Mouse (Mus musculus) stomach, postnatal 0 days (tissue): Measurements from ENCODE around the gene Whamm.
A peak's percentile ranks its signal among the peaks of the same experiment; 100 is the strongest.

Source experiments
- CTCF ChIP-seq: IDR thresholded peaks from 2 replicates; pipeline ENCODE4 v1.5.1; 2016; ENCODE audit warnings: antibody characterized with exemption, low read depth, mild to moderate bottlenecking, moderate library complexity
- EP300 ChIP-seq: optimal IDR thresholded peaks from 2 replicates; pipeline ENCODE3; 2016; ENCODE audit warnings: antibody characterized with exemption

DNA sequence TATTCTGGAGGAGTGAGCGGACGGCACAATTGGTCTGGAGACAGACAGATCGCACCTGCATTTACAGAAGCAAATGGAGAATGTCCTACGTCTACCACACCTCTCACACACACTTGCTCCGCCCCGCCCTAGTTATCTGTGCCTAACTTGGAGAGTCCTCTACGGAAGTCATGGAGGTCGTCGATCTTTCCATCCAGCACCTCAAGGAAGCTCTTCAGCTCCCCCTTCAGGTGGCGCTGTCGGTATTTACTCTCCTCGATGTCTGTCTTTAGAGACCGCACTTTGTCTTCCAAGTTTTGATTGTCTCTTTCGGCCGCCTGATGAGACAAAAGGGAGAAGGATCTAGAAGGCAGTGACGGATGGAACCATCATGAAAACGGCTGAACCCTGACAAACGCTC is 39.1 kb downstream of the Whamm start:
- peak; percentile 59 for TF ChIP-seq CTCF
- no peak for TF ChIP-seq EP300
